Mouse (Mus musculus): ENCODE measurements around the gene Olfr346. TPM values are rescaled to one million over a fixed set of nuclear protein-coding genes. Genes with fewer than 3 reads are reported as not detected.

Gene Olfr346
- polyA plus RNA-seq (2014; fragmentation: Illumina TruSeq; extraction: RNeasy Lipid Tissue Mini Kit (QIAGEN cat#74804); ENCODE audit: low read depth, low replicate concordance): not detected

DNA sequence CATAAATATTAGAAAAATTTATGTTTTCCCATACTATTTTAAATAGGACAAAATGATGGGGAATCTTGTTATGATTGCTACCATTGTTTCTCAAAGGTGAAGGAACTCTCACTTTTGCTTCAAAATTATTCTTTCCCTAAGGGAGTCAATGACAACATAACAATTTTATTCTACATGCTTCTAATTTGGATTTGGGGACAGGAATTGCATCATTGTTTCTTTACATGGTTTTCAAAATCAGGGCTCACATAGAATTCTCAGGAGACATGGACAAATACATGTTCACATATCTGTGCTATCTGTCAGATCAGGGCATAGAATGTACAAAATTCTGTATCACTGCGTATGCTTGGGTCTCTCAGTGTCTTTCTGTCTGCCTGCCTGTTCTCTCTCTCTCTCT, at the start of gene Olfr346:
TSS of gene Olfr346 (plus strand) at position 301 of the 400 bp plus-strand sequence.

DNA sequence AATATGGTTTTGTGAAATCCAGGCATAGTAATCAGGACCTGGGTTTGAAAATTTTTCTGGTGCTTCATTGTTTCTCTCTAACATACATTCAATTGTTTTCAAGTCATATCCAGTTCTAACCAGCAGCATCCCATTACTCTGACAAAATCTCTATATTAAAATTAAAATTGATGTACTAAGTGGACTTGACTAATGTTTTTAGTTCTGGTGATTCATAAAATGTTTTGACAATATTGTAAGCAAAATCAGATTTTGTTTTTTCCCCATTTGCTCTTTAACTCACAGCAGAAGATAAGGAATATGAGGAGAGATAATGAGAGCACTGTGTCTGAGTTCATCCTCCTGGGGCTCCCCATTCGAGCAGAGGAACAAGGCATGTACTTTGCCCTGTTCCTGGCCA, 45.8 kb upstream of the Olfr346 start, which contains the start of gene Olfr345:
TSS of gene Olfr345 (plus strand) at position 301 of the 400 bp plus-strand sequence.

DNA sequence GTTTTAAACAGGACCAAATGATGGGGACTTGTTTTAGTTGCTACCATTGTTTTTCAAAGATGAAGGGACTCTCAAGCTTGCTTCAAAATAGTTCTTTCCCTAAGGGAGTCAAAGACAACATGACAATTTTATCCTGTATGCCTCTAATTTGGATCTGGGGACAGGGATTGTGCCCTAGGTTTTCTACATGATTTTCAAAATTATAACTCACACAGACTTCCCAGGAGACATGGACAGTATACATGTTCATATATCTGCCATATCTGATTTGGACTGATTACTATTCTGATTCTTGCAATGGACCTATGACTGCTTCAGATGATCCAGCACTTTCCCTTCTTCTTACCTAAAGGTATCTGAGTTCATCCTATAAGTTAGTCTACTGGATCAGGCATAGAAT, 46.0 kb downstream of the Olfr346 start, which contains the start of gene Olfr347:
TSS of gene Olfr347 (plus strand) at position 301 of the 400 bp plus-strand sequence.

Other genes starting within 250 kb of the Olfr346 start
- not detected for gene Olfr340, start 233.2 kb upstream of the Olfr346 start, polyA plus RNA-seq (2014; fragmentation: Illumina TruSeq; extraction: RNeasy Lipid Tissue Mini Kit (QIAGEN cat#74804); ENCODE audit: low read depth, low replicate concordance)
- gene Olfr341, start 203.3 kb upstream of the Olfr346 start, polyA plus RNA-seq (2014; fragmentation: Illumina TruSeq; extraction: RNeasy Lipid Tissue Mini Kit (QIAGEN cat#74804); ENCODE audit: low read depth, low replicate concordance): not detected
- gene Olfr342, start 160.8 kb upstream of the Olfr346 start, polyA plus RNA-seq (2014; fragmentation: Illumina TruSeq; extraction: RNeasy Lipid Tissue Mini Kit (QIAGEN cat#74804); ENCODE audit: low read depth, low replicate concordance): not detected
- gene Olfr344, start 119.1 kb upstream of the Olfr346 start, polyA plus RNA-seq (2014; fragmentation: Illumina TruSeq; extraction: RNeasy Lipid Tissue Mini Kit (QIAGEN cat#74804); ENCODE audit: low read depth, low replicate concordance): not detected
- gene Olfr345, start 45.7 kb upstream of the Olfr346 start, polyA plus RNA-seq (2014; fragmentation: Illumina TruSeq; extraction: RNeasy Lipid Tissue Mini Kit (QIAGEN cat#74804); ENCODE audit: low read depth, low replicate concordance): not detected
- not detected for gene Olfr347, start 46.1 kb downstream of the Olfr346 start, polyA plus RNA-seq (2014; fragmentation: Illumina TruSeq; extraction: RNeasy Lipid Tissue Mini Kit (QIAGEN cat#74804); ENCODE audit: low read depth, low replicate concordance)
- gene Olfr348, start 98.5 kb downstream of the Olfr346 start, polyA plus RNA-seq (2014; fragmentation: Illumina TruSeq; extraction: RNeasy Lipid Tissue Mini Kit (QIAGEN cat#74804); ENCODE audit: low read depth, low replicate concordance): not detected
- gene Olfr50, start 104.8 kb downstream of the Olfr346 start, polyA plus RNA-seq (2014; fragmentation: Illumina TruSeq; extraction: RNeasy Lipid Tissue Mini Kit (QIAGEN cat#74804); ENCODE audit: low read depth, low replicate concordance): not detected
- gene Olfr3, start 131.2 kb downstream of the Olfr346 start, polyA plus RNA-seq (2014; fragmentation: Illumina TruSeq; extraction: RNeasy Lipid Tissue Mini Kit (QIAGEN cat#74804); ENCODE audit: low read depth, low replicate concordance): not detected
- not detected for gene Olfr350, start 160.5 kb downstream of the Olfr346 start, polyA plus RNA-seq (2014; fragmentation: Illumina TruSeq; extraction: RNeasy Lipid Tissue Mini Kit (QIAGEN cat#74804); ENCODE audit: low read depth, low replicate concordance)
- gene Olfr351, start 176.9 kb downstream of the Olfr346 start, polyA plus RNA-seq (2014; fragmentation: Illumina TruSeq; extraction: RNeasy Lipid Tissue Mini Kit (QIAGEN cat#74804); ENCODE audit: low read depth, low replicate concordance): not detected
- gene Olfr352, start 182.7 kb downstream of the Olfr346 start, polyA plus RNA-seq (2014; fragmentation: Illumina TruSeq; extraction: RNeasy Lipid Tissue Mini Kit (QIAGEN cat#74804); ENCODE audit: low read depth, low replicate concordance): not detected
- gene Olfr353, start 207.1 kb downstream of the Olfr346 start, polyA plus RNA-seq (2014; fragmentation: Illumina TruSeq; extraction: RNeasy Lipid Tissue Mini Kit (QIAGEN cat#74804); ENCODE audit: low read depth, low replicate concordance): not detected
- not detected for gene Olfr354, start 219.9 kb downstream of the Olfr346 start, polyA plus RNA-seq (2014; fragmentation: Illumina TruSeq; extraction: RNeasy Lipid Tissue Mini Kit (QIAGEN cat#74804); ENCODE audit: low read depth, low replicate concordance)
- gene Olfr355, start 243.1 kb downstream of the Olfr346 start, polyA plus RNA-seq (2014; fragmentation: Illumina TruSeq; extraction: RNeasy Lipid Tissue Mini Kit (QIAGEN cat#74804); ENCODE audit: low read depth, low replicate concordance): not detected

All from adrenal gland, adult 10 weeks (tissue).